Mouse (Mus musculus) right cerebral cortex, postnatal 10 days (tissue): ENCODE results near the gene Lenep.
"Not testable (repeated sequence)": the region's sequence is repeated elsewhere in the genome, so short reads cannot be mapped to it uniquely, and the experiment has no call there.

Experiments
- DNase-seq, 2 experiments: peaks; one replicate each; pipeline ENCODE4 v3.0.0; 2021; ENCODE audit warnings: low spot score in 2 of 2

Gene Lenep

GRCm38 (mm10) chr3:89402693-89403092 lies at the start of gene Lenep:
Gene Lenep (minus strand): TSS chr3:89402793.
- no peak for DNase-seq

DNA sequence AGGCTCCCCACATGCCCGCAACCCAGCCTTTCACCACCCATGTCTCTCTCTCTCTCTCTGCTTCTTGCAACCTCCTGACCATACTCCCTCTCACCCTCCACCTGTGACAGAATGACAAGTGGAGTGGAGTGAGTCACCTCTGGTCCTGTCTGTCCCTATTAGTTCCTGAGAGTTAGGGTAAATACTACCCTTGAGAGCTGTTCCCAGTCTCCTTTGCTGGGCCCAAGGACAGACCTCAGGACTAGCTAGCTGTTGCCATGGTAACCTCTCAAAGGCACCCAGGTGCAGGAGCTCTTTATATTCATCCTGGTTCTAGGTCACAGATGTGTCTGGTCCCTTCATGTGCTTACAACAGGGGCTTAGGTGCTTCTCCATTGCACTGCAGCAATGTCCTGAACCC lies 49.3 kb upstream of the Lenep start:
- no peak for DNase-seq

DNA sequence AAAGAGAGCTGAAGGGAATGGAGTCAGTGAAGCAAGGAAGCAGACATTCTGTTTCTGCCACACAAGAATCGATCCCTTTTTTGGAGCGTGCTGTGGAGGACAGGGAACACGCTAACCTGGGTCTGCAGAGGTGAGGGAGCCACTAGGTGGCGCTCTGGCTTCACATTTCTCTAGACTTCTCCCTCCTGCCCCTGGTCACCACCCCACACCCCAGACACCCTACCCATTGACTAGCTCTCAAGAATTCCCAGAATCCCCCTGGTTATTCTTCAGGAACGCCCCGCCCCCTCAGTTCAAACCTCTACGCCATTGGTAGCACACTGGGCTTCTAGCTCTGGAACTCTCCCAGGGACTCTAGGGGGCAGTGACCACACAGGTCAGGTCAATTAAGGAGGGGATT lies 46.9 kb upstream of the Lenep start:
- peak; percentile 67 to 77 for DNase-seq

DNA sequence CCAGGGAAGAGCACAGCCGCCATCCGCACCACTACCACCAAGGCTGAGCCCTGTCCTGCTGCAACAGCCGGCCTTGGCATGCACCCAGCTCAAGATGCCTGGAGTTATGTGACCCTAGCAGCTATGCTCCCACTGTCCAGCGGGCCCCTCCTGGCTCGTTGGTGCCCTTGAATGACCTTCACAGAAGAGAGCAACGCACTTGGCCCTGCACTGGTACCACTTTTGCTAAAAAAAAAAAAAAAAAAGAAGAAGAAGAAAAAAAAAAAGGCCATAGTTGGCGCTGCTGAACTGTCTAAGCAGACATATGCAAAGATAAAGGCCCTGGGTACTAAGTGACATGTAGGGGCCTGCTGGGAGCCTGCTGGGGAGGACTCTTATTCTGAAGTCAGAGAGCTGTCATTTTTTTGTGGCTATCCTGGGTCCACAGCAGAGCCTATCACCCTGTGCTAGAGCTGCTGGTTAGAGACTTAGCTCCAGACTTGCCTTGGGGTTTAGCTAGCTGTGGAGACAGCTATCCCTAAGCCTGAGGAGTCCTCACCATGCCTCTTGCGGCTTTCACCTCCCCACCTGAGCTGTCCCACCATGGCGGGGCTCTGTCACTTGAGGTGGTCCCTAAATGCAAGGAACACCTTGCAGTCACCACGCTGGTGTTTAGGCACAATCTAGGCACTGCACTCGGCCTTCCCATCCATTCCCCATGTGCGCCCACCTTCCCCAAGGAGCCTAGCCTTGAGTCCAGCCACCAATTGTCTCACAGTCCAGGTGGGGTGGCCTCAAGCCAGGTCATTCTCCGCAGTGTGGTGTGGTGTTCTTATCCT lies 46.3 kb upstream of the Lenep start:
- DNase-seq, result no peak

GRCm38 (mm10) chr3:89440691-89441090 lies 38.1 kb upstream of the Lenep start:
- no peak for DNase-seq

- DNase-seq, result peak; percentile 51 to 70
These were observed 34.7 kb upstream of the Lenep start for GRCm38 (mm10) chr3:89437269-89437668.

- DNase-seq, result peak in 1 of 2 experiments; percentile 50
These were observed 33.9 kb upstream of the Lenep start, which contains the start of gene Pbxip1 for GRCm38 (mm10) chr3:89436176-89437113. Gene Pbxip1 (plus strand): TSS chr3:89436706.

- DNase-seq, result peak in 1 of 2 experiments; percentile 55
These were observed 32.4 kb upstream of the Lenep start for GRCm38 (mm10) chr3:89435041-89435440.

DNA sequence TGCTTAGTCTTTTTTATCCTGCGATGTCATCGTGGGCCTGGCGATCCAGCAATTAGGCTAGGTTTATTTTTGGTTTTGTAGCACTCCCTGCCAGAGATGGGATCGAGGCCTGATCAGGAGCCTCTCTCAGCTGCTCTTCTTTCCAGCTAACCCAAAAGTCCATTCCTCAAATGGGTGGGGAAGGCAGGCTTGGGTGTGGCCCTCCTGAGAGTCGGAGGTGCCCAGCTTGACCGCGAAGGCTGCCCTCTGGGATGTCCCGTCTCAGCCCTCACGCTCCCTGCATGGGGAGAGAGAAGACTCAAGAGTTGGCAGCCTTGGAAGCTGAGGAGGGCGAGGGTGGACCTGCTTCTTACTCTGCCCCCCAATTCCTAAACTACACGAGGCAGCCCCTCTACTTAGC lies 31.9 kb upstream of the Lenep start:
- DNase-seq, result no peak

GRCm38 (mm10) chr3:89432606-89433005 lies 30.0 kb upstream of the Lenep start:
- no peak for DNase-seq

DNA sequence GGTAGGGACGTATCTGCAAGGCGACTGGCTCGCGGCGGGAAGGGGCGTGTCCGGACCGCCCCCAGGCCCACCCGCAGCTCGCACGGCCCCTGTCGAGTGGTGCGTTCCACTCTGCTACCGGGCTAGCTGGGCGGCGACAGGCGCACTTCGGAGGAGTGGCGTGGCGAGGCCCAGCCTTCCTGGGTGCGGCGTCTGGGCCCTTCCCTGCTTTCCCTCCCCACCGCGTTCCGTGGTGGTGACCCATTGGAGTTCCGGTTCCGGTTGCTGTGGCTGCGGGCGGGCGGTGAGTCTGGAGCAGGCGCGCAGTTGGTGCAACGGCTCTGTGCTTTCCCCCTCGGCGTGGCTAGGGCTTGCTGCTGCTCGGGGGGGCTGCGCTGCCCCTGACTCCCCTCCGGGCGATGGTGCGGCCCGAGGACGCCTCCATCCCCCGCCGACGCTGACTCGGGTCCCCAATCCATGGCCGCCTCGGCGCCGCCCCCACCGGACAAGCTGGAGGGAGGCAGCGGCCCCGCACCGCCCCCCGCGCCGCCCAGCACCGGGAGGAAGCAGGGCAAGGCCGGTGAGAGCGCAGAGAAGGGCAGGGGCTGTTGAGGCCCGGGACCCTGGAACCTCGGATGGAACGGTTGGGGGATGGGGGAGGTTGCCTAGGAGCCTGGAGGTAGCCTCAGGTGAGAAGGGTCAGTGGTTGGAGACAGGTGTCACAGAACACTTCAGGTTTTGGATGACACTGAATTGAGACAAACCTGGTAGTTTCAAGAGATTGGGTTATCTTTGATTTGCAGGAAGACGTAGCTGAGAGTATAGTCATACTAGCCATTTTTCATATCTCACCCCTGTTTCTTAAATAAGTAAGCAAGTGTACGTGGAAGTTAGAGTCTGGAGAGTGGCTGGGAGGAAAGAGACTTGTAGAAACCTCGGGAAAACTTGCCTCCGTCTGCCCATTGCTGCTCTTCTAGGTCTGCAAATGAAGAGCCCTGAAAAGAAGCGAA lies 27.9 kb upstream of the Lenep start, which contains the start of gene Pygo2:
Gene Pygo2 (plus strand): TSS at position 44 of the 989 bp plus-strand sequence.
- DNase-seq, result peak; percentile 98

- not testable (repeated sequence) for DNase-seq
These were observed 26.4 kb upstream of the Lenep start for GRCm38 (mm10) chr3:89429021-89429420.

DNA sequence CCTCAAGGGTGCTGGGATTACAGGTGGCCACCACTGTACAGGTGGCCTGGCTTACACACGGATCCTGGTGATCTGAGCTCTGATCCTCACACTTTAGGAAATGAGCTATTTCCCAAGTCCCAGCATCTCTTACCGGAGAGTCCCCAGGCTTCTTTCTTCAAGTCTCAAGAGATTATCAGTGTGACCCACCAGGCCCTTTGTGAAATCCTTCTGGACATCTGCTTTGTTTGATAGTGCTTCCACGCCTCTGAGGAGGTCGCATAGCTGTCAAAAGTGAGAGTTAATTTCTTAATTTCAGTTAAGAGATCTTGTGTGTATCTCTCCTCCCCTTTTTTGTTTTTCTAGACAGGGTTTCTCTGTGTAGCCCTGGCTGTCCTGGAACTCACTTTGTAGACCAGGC lies 23.3 kb upstream of the Lenep start:
- DNase-seq, result no peak

DNA sequence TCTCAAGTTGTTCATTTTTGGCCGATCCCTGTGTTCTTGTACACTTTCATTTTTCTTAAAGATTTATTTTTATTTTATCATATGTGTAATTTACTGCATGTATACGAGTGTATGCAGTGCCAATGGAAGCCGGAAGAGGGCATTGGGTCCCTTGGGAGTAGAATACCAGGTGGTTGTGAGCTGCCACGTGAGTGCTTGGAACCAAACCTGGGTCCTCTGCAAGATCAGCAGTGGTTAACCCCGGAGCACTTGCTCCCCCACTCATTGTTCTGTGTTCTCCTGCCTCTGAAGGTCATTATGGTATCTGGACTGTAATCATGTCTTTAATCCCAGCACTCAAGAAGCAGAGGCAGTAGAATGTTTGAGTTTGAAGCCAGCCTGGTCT lies 22.5 kb upstream of the Lenep start:
- DNase-seq, result no peak

GRCm38 (mm10) chr3:89424416-89425140 lies 22.0 kb upstream of the Lenep start:
- no peak for DNase-seq

GRCm38 (mm10) chr3:89422556-89423205 lies 20.1 kb upstream of the Lenep start:
- no peak for DNase-seq

GRCm38 (mm10) chr3:89421810-89422473 lies 19.3 kb upstream of the Lenep start:
- DNase-seq, result no peak

- peak; percentile 82 to 84 for DNase-seq
These were observed 18.6 kb upstream of the Lenep start for GRCm38 (mm10) chr3:89421002-89421774.

DNA sequence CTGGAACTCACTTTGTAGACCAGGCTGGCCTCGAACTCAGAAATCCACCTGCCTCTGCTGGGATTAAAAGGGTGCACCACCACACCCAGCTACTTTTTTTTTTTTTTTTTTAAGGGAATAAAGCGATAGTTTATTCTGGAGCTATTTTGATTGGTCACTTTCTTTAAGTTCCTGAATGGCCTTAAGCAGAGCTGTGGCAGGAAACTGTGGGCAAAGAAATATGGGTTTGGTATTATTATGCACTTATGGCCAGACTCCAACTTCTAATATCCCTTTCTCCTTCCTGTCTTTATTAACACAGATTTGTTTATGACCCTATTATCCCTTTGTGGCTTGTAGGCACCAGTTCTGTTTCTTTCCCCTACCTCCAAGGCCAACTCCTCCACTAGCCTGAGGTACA lies 17.8 kb upstream of the Lenep start:
- no peak for DNase-seq
